Mouse (Mus musculus): ENCODE measurements around the gene Cldn15.
"Not testable (repeated sequence)": the region's sequence is repeated elsewhere in the genome, so short reads cannot be mapped to it uniquely, and the experiment has no call there.

Gene Cldn15

GRCm38 (mm10) chr5:136949551-136950336, 16.7 kb upstream of the Cldn15 start:
- DNase-seq: not testable (repeated sequence)

- DNase-seq: no peak
Measured at GRCm38 (mm10) chr5:136950521-136950920, 15.9 kb upstream of the Cldn15 start.

GRCm38 (mm10) chr5:136952153-136952552, 14.3 kb upstream of the Cldn15 start:
- DNase-seq: no peak

- DNase-seq: peak; percentile 81 to 85
Measured at GRCm38 (mm10) chr5:136953015-136953414, 13.4 kb upstream of the Cldn15 start, which contains the start of gene Fis1. Fis1 (plus strand) TSS chr5:136953275.

GRCm38 (mm10) chr5:136953440-136953951, 12.9 kb upstream of the Cldn15 start:
- DNase-seq: no peak

- no peak for DNase-seq
Measured at GRCm38 (mm10) chr5:136955622-136956021, 10.8 kb upstream of the Cldn15 start.

- no peak for DNase-seq
Measured at GRCm38 (mm10) chr5:136957250-136957649, 9.2 kb upstream of the Cldn15 start.

GRCm38 (mm10) chr5:136958991-136959605, 7.3 kb upstream of the Cldn15 start:
- no peak for DNase-seq

- no peak for DNase-seq
Measured at GRCm38 (mm10) chr5:136960053-136960452, 6.4 kb upstream of the Cldn15 start.

- DNase-seq: no peak
Measured at GRCm38 (mm10) chr5:136961334-136961982, 5.0 kb upstream of the Cldn15 start.

GRCm38 (mm10) chr5:136961983-136962461, 4.4 kb upstream of the Cldn15 start:
- peak; percentile 89 to 90 for DNase-seq

- DNase-seq: peak; percentile 75 to 76
Measured at GRCm38 (mm10) chr5:136962501-136962900, 3.9 kb upstream of the Cldn15 start.

GRCm38 (mm10) chr5:136962966-136963540, 3.4 kb upstream of the Cldn15 start:
- no peak for DNase-seq

GRCm38 (mm10) chr5:136965210-136965609, 1.2 kb upstream of the Cldn15 start:
- DNase-seq: no peak

- no peak for DNase-seq
Measured at GRCm38 (mm10) chr5:136965686-136966085, 730 bp upstream of the Cldn15 start.

GRCm38 (mm10) chr5:136966861-136967455, 542 bp downstream of the Cldn15 start:
- no peak for DNase-seq

GRCm38 (mm10) chr5:136967592-136967991, 1.2 kb downstream of the Cldn15 start:
- no peak for DNase-seq

GRCm38 (mm10) chr5:136970703-136971102, 4.3 kb downstream of the Cldn15 start:
- DNase-seq: peak; percentile 63

GRCm38 (mm10) chr5:136973670-136974069, 7.3 kb downstream of the Cldn15 start:
- DNase-seq: no peak

- no peak for DNase-seq
Measured at GRCm38 (mm10) chr5:136977769-136978168, 11.4 kb downstream of the Cldn15 start.

GRCm38 (mm10) chr5:136979762-136980161, 13.3 kb downstream of the Cldn15 start:
- no peak for DNase-seq

- DNase-seq: no peak
Measured at GRCm38 (mm10) chr5:136980974-136981373, 14.6 kb downstream of the Cldn15 start.

Measured in thymus, postnatal 36 days (tissue).